Mouse (Mus musculus) neural tube, embryonic 10.5 days (tissue): Measurements from ENCODE around the gene Fam178b.
A peak's percentile ranks its signal among the peaks of the same experiment; 100 is the strongest.

Source experiments
- DNase-seq: peaks from one replicate; pipeline ENCODE4 v3.0.0-alpha.2; 2017; ENCODE audit warnings: low spot score; ENCODE audit errors: extremely low spot score

Gene Fam178b

DNA sequence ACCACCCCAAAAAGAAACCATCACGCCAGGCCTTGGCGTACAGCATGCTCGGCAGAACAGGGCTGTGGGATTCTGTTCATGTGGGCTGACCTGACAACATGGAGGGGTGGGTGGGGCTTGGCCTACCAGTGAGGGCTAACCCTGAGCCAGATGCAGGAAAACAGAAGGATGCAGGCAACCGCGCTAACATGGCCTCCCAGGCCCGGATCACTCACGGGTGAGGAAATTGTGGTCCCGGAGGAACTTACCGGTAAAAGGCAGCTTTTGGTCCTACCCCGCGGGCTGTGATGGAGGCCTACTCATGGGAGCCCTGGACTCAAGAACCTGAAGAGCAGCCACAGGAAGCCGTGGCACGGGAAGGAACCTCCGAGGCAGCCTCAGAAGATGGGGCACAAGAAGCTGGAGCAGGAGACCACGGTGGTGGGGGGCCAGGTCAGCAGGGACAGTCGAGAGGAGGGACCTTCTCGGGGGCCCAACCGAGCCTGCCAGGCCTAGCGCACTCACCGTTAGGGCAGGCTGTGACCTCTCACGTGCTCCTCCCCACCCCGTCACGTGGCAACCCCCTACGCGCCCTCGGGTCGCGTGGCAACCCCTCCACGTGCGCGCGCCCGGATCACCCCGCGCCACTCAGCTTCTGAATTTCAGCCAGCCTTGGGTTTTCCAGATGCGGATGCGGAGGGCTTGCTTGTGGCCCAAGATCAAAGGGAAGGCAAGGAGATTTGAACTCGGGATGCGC lies at the start of gene Fam178b:
Fam178b (minus strand) TSS at position 564 of the 736 bp plus-strand sequence.
- DNase-seq: no peak

DNA sequence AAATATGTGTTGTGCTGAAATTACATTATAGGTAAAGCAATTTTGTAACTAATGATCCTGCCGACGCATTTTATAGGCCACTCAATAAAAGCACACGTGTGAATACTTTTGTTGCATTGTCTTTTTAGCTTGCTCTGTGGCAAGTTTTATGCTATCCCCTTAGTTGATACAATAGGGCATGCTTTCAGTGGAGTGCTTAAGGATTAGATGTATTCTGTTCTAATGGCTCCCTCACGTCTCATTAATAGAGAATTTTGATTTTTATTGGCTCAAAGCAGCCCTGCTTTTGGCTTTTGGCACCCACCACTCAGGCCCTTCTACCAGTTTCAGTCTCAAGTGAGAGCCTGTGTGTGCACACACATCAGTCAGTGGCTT lies 41.1 kb upstream of the Fam178b start:
- DNase-seq: no peak

DNA sequence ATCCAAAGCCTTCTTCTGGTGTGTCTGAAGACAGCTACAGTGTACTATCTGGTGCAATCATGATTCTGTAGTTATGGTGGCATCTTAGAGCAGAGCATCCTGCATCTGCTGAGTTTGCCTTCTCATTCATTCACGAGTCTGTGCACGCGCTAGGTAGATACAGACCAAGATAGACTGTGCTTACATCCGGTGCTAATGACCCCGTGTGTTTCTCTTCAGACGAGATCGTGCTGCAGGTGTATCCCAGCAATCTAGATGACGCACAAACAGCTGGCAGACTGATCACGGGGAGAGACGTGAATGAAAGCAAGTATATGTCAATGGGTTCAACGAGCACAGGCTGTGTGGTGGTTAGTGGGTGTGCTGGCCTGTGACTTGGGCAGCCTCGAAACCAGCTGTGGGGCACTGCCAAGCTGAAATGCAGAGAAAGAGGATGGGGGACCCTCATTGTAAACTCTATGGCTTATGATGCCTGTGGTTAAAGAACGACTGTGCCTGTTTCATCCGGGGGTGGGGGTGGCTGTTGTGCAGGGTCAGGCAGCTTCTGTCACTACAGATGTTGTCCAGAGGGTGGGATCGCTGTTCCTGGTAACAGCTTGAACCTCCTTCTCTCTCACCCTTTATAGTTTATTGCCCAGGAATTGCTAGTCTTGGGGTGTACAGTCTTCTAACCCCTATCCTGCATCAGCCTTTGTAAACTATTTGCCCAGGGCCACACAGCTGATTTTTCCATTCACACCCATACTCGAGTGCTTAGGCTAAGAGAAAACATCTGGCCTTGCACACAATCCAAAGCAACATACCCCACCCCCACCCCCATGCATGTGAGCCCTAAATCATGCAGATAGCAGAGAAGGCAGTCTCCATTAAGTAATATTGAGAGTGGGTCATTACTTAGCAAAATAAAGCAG lies 40.4 kb upstream of the Fam178b start:
- DNase-seq: no peak

DNA sequence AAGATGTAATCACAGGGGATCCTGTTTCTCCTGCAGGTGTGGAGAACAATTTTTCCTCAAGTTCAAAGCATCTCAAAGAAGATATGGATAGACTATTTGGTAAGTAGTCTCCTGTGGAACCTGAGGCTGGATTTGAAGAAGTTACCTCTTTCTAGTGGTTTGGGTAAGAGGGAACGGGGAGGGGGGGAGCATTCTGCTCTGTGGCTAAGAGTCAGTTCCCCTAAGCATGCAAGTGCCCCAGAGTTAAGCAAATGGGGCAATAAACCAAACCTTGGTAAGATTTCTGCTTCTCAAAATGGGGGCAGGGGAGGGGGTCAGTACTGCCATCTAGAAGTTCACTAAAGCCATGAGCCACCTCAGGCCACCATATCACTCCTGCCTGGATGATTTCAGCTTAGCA lies 35.8 kb upstream of the Fam178b start:
- DNase-seq: no peak

DNA sequence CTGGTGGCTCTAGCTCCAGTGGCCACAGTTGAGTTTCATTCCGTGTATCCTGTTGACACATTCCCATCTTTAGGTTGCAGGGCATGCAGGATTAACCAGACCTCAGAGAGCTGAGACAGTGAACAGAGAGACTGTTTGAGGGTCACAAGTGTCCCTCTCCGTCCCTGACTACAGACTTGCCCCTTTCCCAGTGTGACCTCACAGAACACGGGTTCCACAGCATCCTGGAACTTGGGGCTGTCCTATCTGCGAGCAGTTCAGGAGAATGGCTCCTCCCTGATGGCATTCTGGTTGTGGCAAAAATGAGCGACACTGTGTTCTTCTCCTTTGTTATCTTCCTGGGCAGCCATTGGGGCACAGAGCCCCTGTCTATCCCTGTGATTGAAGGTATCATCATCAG lies 31.3 kb upstream of the Fam178b start, which contains the start of gene Actr1b:
Actr1b (minus strand) TSS at position 112 of the 400 bp plus-strand sequence.
- DNase-seq: no peak

DNA sequence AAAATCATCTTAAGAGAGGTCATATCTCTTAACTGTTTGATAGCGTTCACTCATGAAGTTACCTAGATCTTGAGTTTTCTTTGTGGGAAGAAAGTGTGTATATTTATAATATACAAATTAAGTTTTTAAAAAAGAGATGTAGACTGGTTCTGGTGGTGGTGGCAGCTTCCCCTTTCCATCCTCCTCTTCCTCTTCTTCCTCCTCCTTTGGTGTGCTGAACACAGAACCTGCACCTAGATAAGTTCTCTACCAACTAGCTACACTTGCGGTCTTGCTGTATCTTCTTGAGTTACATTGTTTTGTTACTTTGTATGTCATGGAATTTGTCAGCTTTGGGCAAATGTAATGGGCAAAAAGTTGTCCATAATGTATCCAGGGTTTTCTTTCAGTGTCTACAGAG lies 28.1 kb upstream of the Fam178b start:
- DNase-seq: no peak

DNA sequence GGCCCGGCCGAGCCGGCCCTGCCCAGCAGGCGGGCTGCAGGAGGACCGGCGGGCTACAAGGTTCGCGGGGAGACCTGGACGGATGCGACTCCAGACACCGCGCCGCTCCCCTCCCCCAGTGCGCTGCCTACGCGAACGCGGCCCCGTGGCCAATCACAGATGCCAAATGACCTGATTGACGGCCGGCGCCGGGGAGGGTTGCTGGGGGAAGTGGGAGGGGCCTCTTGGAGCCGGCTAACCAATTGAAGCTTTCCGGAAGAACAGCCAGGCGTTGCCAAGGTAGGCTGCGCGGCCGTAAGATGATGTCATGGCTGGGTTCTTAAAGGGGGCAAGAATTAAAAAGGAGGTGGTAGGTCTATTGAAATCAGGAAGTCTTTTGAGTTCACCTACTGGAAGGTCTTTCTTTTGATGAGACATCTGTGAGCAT lies 26.9 kb upstream of the Fam178b start, which contains the start of gene 4933424G06Rik:
4933424G06Rik (plus strand) TSS at position 296 of the 427 bp plus-strand sequence.
- peak; percentile 98 for DNase-seq

DNA sequence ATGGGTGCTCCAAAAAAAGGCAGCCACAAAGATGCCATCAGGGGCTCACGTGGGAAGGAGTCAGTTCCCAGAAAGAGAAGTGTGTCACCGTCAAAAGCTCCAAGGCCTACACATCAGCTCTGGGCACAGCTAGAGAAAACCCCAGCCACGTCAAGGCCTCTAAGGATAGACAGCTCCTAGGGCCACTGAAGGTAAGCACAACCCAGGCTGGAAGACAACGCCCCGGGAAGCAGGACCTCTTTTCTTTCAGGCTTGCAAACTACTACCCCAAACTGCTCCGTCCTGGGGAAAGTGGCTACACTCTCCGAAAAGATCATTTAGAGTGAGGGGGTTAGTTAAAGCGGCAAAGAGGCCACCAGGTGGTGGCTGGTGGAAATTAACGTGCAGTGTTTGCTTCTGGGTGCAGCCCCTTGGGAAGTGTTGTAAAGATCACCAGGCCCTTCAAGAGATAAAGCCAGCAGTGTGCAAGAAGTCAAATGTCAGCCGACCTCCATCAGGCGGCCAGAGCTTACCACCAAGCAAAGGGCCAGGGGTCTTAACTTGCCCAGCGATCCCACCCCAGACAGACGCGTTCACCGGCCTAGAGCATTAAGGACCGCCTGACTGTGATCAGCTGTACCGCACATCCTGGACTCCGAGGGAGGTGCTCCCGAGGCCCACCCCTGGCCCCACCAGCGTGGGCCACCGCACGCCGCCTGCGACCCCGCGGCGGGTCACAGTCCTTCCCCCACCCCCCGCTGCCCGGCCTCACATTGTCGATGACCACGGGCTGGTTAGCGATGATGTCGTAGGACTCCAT lies 26.3 kb upstream of the Fam178b start:
- DNase-seq: no peak

DNA sequence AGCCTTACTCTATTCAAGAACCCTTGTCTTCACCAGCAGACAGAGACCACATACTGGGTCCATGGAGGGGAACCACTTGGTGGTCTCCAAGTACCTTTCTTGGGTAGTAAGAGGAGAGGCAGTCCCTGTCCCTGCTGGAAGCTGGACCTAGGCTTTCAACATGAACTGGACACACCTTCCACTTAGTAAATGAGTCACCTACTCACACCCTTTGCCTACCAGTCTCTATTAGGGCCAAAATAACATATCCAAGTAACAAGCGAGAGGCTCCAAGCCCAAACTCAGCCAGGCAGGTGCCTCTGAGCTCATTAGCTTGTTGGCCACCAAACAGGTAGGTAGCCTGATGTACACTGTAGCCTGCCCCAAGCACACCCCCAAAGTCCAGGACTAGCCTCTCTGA lies 25.6 kb upstream of the Fam178b start:
- no peak for DNase-seq

DNA sequence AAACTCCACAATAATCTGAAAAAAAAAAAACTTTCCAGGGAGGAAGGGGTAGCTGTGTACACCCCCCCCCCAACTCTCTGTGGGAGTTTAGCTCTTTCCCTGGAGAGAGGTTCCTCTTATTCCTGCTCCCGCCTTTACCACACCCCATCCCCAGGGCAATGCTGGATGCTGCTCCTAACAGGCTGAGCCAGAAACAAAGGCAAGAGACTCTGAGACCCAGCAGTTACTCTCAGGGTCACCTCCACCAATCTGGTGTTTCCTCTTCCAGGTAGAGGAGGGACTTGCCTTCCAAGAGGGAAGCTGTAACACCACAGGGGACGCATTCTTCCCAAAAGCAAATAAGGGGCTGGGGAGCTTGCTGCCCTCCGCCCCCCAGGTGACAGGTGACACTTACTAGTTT lies 24.8 kb upstream of the Fam178b start:
- no peak for DNase-seq

DNA sequence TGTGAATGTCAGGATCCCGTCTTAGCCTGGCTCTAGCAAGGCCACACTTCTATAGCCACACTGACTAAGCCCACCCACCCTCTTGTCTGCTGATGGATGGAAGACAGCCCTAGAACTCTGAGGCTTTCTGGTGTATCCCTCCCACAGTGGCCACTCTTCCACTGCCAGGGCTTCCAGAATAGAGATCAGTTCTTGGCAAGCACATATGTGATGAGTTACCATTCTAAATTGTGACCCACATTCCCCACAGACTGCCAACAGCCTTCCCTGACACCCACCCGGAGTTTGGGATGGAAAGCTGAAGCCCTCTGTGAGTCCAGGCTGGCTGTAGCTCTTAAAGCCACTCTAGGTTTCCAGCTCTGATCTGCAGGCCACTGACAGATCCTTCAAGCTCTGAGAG lies 24.2 kb upstream of the Fam178b start:
- no peak for DNase-seq

DNA sequence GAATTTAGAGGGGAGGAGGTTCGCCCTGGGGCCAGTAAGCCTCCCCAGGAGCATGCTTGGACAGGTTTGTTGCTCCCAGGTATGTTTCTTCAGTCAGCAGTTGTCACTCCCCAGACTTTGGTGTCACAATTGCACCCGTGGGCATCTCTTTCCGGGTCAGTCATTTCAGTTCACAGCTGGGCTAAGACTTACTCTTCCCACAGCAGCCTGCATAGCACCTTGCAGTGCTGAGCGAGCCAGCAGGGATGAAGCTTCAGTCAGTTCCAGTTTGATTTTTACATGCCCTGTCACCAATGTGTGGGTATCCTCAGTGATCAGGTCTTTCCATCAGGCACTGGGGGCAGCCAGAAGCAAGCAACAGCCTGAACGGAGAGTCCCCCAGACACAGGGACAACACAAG lies 14.0 kb upstream of the Fam178b start:
- no peak for DNase-seq

DNA sequence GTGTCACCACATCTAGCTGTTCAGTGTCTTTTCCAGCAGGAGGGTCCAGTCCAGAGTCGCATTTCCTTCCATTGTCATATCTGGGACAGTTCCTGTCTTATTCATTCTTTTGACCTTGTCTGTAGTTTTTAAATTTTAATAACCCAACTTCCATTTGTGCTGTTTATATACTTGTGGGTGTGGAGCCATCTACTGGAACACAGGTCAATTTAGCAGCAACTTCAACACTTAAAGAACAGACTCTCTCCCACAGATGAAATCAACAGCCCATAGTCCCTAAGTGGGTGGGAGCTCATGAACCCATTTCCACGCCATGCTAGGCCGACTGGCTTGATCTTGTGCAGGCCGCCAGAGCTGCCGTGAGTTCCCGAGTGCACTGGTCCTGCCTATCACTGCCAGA lies 13.4 kb upstream of the Fam178b start:
- no peak for DNase-seq

DNA sequence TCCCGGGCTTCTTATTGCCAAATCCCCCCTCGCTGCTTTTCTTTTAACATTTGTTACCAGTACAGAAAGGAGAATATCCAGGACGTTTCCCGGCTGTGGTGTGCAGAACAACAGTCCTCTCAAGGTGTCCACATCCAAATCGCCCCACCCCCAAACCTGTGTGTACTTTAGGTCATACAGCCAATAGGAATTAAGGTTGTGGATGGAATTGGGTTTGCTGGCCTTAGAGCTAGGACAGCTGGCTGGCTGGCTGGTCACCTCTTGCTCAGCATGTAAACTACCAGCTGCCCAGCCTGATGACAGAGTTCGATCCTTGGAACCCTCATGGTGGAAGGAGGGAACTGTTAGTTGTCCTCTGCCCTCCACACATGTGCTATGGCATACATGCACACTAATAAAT lies 11.9 kb upstream of the Fam178b start:
- DNase-seq: no peak

DNA sequence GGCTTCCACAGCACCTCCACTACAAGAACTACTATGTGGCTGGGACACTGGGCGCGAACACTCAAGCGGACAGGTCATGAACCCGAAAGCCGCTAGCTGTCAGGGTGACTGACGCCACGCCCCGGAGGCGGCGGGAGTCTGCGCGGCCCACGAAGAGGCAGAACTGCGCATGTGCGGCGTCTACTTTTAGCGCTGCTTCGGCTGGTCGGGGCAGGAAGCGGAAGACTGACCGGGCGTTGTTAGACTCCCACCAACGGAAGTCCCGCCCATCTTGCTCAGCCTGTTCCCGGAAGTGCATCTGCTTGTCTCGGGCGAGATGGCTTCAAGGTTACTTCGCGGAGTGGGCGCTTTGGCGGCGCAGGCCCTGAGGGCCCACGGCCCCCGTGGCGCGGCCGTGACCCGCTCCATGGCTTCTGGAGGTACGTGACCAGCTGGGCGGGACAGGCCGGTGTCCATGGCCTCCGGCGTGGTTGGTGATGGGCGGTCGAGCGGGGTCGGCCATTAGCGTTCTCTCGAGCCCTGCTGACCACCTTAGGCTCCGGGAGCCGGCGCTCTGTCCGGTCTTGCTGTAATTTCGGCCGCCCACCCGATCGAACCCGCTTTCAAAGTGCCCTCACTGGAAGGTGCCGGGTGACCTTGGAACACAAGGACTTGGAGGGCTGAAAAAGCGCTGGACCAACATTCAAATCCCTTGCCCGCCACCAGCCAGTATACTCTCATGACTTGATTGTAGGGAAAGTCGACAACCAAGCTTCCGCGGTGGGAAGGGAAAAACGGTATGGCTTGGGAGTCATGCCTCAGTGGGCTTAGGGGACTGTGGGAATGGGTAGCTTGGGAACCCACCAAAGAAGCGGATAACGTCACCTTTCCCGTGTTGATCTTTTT lies 8.5 kb upstream of the Fam178b start, which contains the start of gene Cox5b:
Cox5b (plus strand) TSS at position 179 of the 885 bp plus-strand sequence.
- peak; percentile 98 for DNase-seq

DNA sequence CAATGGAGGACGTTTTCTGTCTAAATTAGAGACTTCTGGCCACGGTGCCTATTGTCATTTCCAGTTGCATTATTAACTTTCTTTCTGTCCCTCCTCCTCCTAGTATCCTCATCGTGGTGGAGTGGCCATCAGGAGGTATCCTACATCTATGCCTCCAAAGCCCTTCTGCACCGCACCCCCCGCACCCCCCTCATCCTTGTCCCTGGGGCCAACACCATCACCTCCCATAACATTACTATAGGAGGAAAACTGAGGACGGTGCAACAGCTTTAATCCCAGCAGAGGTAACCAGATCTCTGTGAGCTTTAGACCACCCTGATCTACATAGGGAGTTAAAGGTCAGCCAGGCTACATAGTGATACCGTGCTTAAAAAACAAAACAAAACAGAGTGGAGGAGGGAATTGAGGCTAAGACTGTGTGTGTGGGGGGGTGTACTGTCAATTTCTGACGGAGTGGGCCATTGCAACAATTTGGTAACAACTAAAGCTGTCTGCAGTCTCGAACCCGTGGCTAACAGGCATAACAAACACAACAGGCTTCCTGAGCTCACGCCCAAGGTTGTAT lies 7.8 kb upstream of the Fam178b start:
- DNase-seq: no peak

DNA sequence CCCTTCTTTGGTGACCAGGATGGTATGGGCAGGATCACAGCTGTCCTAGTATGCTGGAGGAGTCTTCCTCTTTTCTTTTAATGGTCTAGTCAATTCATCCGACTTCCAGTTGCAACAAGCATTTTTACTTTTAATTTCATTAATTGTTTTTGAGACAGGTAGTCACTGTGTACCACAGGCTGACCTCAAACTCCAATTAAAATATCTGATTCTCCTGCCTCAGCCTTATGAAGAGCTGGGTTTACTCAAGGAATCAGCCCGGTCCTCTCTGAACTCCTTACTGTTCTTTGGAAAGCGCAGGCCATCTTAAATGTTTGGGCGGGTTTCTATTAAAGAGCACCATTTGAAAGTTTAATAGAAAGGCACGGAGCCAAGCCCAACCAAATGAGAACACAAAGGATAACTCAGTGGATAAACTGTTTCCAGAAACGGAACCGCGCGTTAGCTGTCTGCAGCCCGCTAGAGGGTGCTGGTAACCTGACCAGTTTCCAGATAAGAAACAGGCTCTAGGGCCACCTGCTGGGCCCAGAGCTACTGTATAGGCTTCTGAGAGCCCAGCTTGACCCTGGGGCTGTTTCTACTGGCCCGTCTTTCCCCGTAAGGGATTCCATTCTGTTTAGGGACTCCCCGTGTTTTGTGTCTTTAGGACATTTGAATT lies 956 bp upstream of the Fam178b start:
- peak; percentile 72 for DNase-seq

DNA sequence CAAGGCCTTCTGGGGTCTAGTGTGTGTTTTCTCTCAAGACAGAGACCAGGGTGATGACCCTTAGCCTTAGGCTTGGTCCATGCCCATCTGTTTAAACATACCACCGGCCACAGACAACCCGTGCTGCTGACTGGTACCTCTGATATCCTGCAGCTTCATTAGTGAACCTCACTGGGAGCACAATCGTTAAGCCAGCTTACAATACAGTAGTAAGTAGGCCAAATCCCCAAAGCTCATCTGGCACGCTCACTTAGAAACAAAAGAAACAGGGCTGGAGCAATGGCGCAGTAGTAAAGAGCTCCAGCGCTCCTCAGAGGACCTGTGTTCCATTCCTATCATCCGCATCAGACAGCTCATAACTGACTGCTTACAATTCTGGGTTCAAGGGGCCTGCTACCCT lies 2.1 kb downstream of the Fam178b start:
- no peak for DNase-seq

DNA sequence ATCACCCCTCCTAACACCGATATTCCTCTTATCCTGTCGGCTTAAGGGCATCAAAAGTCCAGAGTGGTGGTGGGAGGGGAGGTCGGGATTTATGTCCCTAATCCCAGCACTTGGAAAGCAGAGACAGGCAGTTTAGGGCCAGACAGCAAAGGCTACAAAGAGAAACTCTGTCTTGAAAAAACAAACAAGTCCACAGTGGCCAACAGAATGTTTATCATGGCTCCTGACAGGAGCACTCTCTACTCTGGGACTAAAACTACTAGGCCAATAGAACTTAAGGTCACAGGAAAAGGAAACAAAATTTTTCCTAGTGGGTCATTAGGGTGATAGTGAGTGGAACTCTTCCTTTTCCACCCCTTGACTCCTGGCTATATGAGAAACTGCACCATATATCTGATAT lies 8.0 kb downstream of the Fam178b start:
- no peak for DNase-seq
